Comparison of ENCODE assay signal across 7 mouse cellular contexts in the genomic region with DNA sequence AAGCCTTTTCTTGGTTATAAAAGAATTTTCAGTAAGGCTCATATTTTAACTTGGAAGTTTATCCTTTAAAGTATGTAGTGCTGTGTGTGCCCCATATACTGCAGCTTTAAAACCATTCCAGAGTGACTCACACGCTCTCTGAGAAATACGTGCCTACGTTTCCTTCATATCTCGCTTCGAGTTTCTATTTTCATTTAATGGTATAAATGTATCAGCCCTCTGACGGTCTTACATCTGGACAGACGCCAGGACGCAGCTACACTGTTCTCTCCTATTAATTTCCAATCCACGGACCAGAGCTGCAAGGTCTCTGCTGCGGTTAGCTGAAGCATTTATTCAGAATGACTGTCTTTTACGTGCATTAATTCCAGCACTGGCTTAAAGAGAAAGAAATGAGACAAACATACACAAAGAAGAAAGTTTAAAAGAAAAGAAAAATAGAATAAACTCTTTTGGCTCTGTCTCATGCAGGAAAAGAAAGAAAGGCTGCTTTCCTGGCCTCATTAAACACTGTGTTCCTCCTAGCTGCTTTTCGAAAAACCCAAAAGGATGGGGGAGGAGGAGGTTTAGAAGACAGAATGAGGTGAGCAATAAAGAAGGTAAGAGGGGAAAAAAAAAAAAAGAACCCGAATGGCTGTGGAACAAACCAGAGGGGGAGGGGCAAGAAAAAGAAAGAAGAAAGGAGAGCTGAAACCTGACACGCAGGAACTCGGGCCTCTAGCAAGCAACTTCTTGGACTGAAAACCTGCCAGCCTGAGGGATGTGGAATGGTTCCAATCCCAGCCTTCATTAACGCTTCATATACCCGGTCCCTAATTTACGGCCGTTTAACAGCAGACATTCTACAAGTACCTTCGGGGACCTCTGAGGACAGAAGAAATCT. TPM values are rescaled to one million over a fixed set of nuclear protein-coding genes. Genes with fewer than 3 reads are reported as not detected.
DNase-seq lines count a peak whose midpoint lies in the region; ATAC-seq lines count a peak whose summit lies in the region.

No protein-coding gene starts in this region.

- peak overlapping the region; percentile 51 for H3K4me2 ChIP-seq in heart, embryonic 15.5 days
- 0 out of 2 replicates have a peak overlapping the region, but pooled peaks have one; percentile 17 for H3K4me2 ChIP-seq in midbrain, embryonic 16.5 days (ENCODE audit: low read length)

- peaks cover 5% of the 10 kb centered on the region; the same call in 1 of the 2 replicates for H3K36me3 ChIP-seq in heart, embryonic 15.5 days
- 0 out of 2 replicates have a peak, but pooled peaks cover 5% of the 10 kb centered on the region for H3K36me3 ChIP-seq in midbrain, embryonic 16.5 days (ENCODE audit: control insufficient read depth, insufficient read depth, low read length)

- peak; percentile 8; the same call in 1 of the 2 replicates for ATAC-seq in common myeloid progenitor, adult 5-6 weeks (replicated peaks; ENCODE audit: low read depth, poor library complexity, severe bottlenecking)
- peak; percentile 63; the same call in 1 of the 2 replicates for ATAC-seq in heart, embryonic 15.5 days (replicated peaks; ENCODE audit: insufficient number of reproducible peaks, insufficient read depth, low FRiP score, low read depth)
- no peak for ATAC-seq in midbrain, embryonic 16.5 days

- DNase-seq in 3134 (ENCODE audit: extremely low read depth, insufficient read length, low spot score): peak; percentile 60
- DNase-seq in 3T3-L1 (ENCODE audit: low read depth, low spot score): peak; percentile 92
- peak; percentile 63 for DNase-seq in kidney, postnatal 10 days
- no peak for DNase-seq in liver

- H3K9ac ChIP-seq in heart, embryonic 15.5 days: peak overlapping the region; percentile 9
- H3K9ac ChIP-seq in midbrain, embryonic 16.5 days (ENCODE audit: low read depth, low read length): no peak overlapping the region

- H3K4me3 ChIP-seq in heart, embryonic 15.5 days: peak overlapping the region; percentile 8
- H3K4me3 ChIP-seq in midbrain, embryonic 16.5 days (ENCODE audit: low read depth, low read length): no peak overlapping the region

- H3K4me1 ChIP-seq in heart, embryonic 15.5 days (replicated peaks): peaks cover 65% of the 10 kb centered on the region
- H3K4me1 ChIP-seq in midbrain, embryonic 16.5 days (ENCODE audit: control insufficient read depth, insufficient read depth, low read length): peaks cover 44% of the 10 kb centered on the region

- WGBS in heart, embryonic 15.5 days: 21% methylated on average over 20 of the region's 20 CpGs
- WGBS in midbrain, embryonic 16.5 days: 29% methylated on average over 20 of the region's 20 CpGs

- H3K27me3 ChIP-seq in heart, embryonic 15.5 days: no peaks in the 10 kb centered on the region
- H3K27me3 ChIP-seq in midbrain, embryonic 16.5 days (ENCODE audit: control insufficient read depth, insufficient read depth, low read depth, low read length): no peaks in the 10 kb centered on the region

- H3K9me3 ChIP-seq in heart, embryonic 15.5 days (replicated peaks): no peaks in the 10 kb centered on the region
- H3K9me3 ChIP-seq in midbrain, embryonic 16.5 days (replicated peaks; ENCODE audit: control insufficient read depth, low read length, poor library complexity, severe bottlenecking): no peaks in the 10 kb centered on the region

- H3K27ac ChIP-seq in heart, embryonic 15.5 days: peak overlapping the region; percentile 84
- peak overlapping the region; percentile 34; the same call in 1 of the 2 replicates for H3K27ac ChIP-seq in midbrain, embryonic 16.5 days (ENCODE audit: low read length)

RNA-seq across cellular contexts. Expression of a gene that starts 40.2 kb away (rescaled TPM):
- total RNA-seq in common myeloid progenitor, adult 5-6 weeks (2017): 45.1 and 54.5 TPM in 2 replicates
- 21.6 and 22.1 TPM in 2 replicates for polyA plus RNA-seq in heart, embryonic 15.5 days (2015; fragmentation: Nextera tagmentation; extraction: Ambion mirVana)
- 71.8 and 77.8 TPM in 2 replicates for polyA plus RNA-seq in midbrain, embryonic 16.5 days (2015; fragmentation: Nextera tagmentation; extraction: Ambion mirVana)
